Mouse (Mus musculus) layer of hippocampus, postnatal 14 days (tissue): ENCODE measurements around the gene Gpcpd1. TPM values are rescaled to one million over a fixed set of nuclear protein-coding genes. Genes with fewer than 3 reads are reported as not detected.

Source experiments
- DNase-seq, 2 experiments: peaks; one replicate each; pipeline ENCODE4 v3.0.0; 2021 to 2022; ENCODE audit warnings: low spot score in 2 of 2, mixed read lengths in 1 of 2
- total RNA-seq, 2 experiments: library from RNA; stranded (reverse); gene quantifications; 2 replicates each; pipeline ENCODE4 v1.2.3; 2021

Gpcpd1 gene
- total RNA-seq, 2 experiments from 2014 or later = 101 to 116 TPM

DNA sequence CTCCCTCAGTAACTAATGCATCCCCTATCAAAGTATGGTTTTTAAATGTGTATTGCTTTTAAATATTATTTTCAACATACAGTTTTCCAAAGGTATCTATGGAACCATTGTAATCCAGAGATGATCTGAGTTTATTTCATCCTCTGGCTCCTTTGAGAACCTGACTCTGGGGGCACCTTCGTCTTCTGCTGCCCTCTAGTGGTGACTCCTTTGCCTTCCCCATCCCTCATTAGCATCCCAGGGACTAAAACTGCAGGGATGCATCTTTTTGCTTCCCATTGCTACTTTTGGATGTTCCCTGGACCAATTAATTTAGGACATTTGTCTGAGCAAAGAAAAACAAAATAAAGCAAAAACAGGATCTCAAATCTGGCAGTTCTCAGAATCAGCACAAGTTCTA lies 102.1 kb downstream of the Gpcpd1 start:
- DNase-seq = peak; percentile 46 to 72

DNA sequence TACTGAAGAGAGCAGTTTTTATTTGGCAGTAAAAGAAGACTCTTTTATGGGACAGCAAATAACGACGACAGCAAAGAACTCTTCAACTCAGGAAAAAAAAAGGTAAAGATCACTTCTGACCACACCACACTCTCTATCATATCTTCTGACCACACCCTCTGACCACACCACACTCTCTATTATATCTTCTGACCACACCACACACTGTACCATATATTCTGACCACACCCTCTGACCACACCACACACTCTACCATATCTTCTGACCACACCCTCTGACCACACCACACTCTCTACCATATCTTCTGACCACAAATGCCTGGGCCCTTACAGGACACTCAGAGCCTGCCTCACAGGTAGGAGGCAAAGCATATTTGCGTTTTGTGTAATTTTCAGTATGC lies 106.0 kb downstream of the Gpcpd1 start:
- DNase-seq = no peak

Other genes with a start within 250 kb of the Gpcpd1 start
- gene Prokr2, start 202.3 kb downstream of the Gpcpd1 start, total RNA-seq = 1 to 10 TPM; 2.9 to 4.5 TPM
- 1 to 10 TPM; 9.1 to 9.7 TPM for gene Shld1, start 99.2 kb upstream of the Gpcpd1 start, total RNA-seq
- gene Chgb, start 193.5 kb upstream of the Gpcpd1 start, total RNA-seq = 100 to 1,000 TPM; 327 to 362 TPM
- gene Trmt6, start 228.3 kb upstream of the Gpcpd1 start, total RNA-seq = 10 to 100 TPM; 23.1 to 27.7 TPM
- 1 to 10 TPM; 3.8 to 4.8 TPM for gene Mcm8, start 228.4 kb upstream of the Gpcpd1 start, total RNA-seq